Mouse (Mus musculus) urinary bladder, postnatal 10 days (tissue): ENCODE measurements around the gene Sult6b2.

Source experiments
- DNase-seq: peaks from one replicate; pipeline ENCODE4 v3.0.0; 2022; ENCODE audit warnings: low spot score

Gene Sult6b2

DNA sequence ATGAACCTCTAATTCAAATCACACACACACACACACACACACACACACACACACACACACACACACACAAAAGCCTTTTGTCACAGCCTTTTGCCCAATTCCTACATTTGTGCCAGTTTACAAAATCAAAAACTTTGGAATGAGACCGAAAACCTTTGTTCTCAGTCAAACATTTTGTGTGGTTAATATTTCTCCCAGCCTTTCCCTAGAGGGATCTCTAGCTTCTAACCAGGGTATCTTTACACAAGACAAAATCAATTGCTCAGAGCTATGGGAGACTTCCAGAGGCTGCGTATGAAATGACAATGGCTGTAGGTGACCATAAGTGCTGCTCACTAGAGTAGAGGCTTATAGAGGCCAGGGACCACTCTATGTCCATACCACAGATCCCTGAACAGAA, 66.1 kb downstream of the Sult6b2 start:
- no peak for DNase-seq

DNA sequence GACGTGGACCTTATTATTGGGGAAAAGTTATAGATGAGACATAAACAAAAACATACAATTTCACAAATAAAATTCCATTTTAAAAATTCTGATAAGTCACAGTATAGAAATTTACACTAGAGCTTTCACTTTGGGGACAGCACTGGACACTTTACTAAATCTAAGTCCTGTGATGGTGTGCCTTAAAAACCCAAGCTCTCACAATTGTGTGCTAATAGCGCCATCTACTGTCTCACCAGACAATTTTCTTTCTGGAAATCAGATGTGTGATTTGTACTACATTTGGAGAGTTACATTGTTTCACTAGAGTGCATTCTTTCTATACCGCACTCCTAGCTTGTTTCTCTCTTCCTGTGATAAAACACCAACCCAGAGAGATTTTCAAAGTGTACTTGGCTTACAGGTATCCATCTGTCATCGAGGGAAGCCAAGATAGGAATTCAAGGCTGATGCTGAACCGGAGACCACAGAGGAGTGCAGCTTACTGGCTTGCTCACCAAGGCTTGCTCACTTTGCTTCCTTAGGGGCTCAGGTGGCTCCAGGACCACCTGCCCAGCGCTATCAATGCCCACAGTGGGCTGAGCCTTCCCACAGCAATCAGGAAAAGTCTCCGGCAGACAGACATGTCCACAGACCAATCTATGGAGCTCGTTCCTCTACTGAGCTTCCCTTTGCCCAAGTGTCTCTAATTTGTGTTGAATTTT, 68.8 kb downstream of the Sult6b2 start:
- no peak for DNase-seq
